Mouse (Mus musculus) heart, postnatal 4 days (tissue): ENCODE data around the gene Gm49673. TPM values are rescaled to one million over a fixed set of nuclear protein-coding genes. Genes with fewer than 3 reads are reported as not detected.
"Not testable (repeated sequence)": the region's sequence is repeated elsewhere in the genome, so short reads cannot be mapped to it uniquely, and the experiment has no call there.

ENCODE experiments used
- DNase-seq: peaks from one replicate; pipeline ENCODE4 v3.0.0; 2021
- total RNA-seq, 2 experiments: library from RNA; stranded (reverse); gene quantifications; 2 replicates each; pipeline ENCODE4 v1.2.3; 2021

Gene Gm49673
- under 1 TPM in 1 of 2 experiments, not detected in 1; 0.12 TPM for total RNA-seq

- DNase-seq: peak; percentile 48
Observed at GRCm38 (mm10) chr17:8147439-8148316, at the start of gene Gm49673, which contains the start of gene Rnaset2a. TSS of gene Gm49673 (minus strand) at chr17:8147788. TSS of gene Rnaset2a (minus strand) at chr17:8148097.

- DNase-seq: no peak
Observed at GRCm38 (mm10) chr17:8195685-8196376, 48.2 kb upstream of the Gm49673 start.

- no peak for DNase-seq
Observed at GRCm38 (mm10) chr17:8193678-8194077, 46.1 kb upstream of the Gm49673 start.

- no peak for DNase-seq
Observed at GRCm38 (mm10) chr17:8184217-8184616, 36.6 kb upstream of the Gm49673 start.

- DNase-seq: no peak
Observed at GRCm38 (mm10) chr17:8183815-8184214, 36.2 kb upstream of the Gm49673 start.

- DNase-seq: no peak
Observed at GRCm38 (mm10) chr17:8177090-8177489, 29.5 kb upstream of the Gm49673 start.

GRCm38 (mm10) chr17:8171081-8171480 lies 23.5 kb upstream of the Gm49673 start:
- DNase-seq: no peak

- DNase-seq: no peak
Observed at GRCm38 (mm10) chr17:8170331-8170730, 22.7 kb upstream of the Gm49673 start.

GRCm38 (mm10) chr17:8167436-8167835 lies 19.8 kb upstream of the Gm49673 start:
- DNase-seq: not testable (repeated sequence)

GRCm38 (mm10) chr17:8166454-8166853 lies 18.9 kb upstream of the Gm49673 start:
- not testable (repeated sequence) for DNase-seq

GRCm38 (mm10) chr17:8165977-8166376 lies 18.4 kb upstream of the Gm49673 start:
- not testable (repeated sequence) for DNase-seq

- DNase-seq: peak; percentile 31
Observed at GRCm38 (mm10) chr17:8165608-8165945, 18.0 kb upstream of the Gm49673 start.

- peak; percentile 51 for DNase-seq
Observed at GRCm38 (mm10) chr17:8164701-8165607, 17.4 kb upstream of the Gm49673 start, which contains the start of gene Fgfr1op. TSS of gene Fgfr1op (plus strand) at chr17:8165501.

GRCm38 (mm10) chr17:8160969-8161368 lies 13.4 kb upstream of the Gm49673 start:
- DNase-seq: peak; percentile 53

GRCm38 (mm10) chr17:8158627-8159026 lies 11.0 kb upstream of the Gm49673 start:
- DNase-seq: not testable (repeated sequence)

- DNase-seq: not testable (repeated sequence)
Observed at GRCm38 (mm10) chr17:8155982-8156381, 8.4 kb upstream of the Gm49673 start.

- DNase-seq: not testable (repeated sequence)
Observed at GRCm38 (mm10) chr17:8155010-8155409, 7.4 kb upstream of the Gm49673 start.

- not testable (repeated sequence) for DNase-seq
Observed at GRCm38 (mm10) chr17:8146931-8147330, 657 bp downstream of the Gm49673 start.

GRCm38 (mm10) chr17:8143802-8144673 lies 3.5 kb downstream of the Gm49673 start:
- DNase-seq: peak; percentile 12

- not testable (repeated sequence) for DNase-seq
Observed at GRCm38 (mm10) chr17:8140210-8140609, 7.4 kb downstream of the Gm49673 start.

- not testable (repeated sequence) for DNase-seq
Observed at GRCm38 (mm10) chr17:8138116-8138515, 9.5 kb downstream of the Gm49673 start.
